Mouse (Mus musculus) forelimb bud, embryonic 11.5 days (tissue): ENCODE measurements around the gene Gh.

ENCODE experiments used
- DNase-seq: peaks from one replicate; pipeline ENCODE4 v3.0.0-alpha.2; 2012; ENCODE audit warnings: low read depth, low spot score

Gh gene

DNA sequence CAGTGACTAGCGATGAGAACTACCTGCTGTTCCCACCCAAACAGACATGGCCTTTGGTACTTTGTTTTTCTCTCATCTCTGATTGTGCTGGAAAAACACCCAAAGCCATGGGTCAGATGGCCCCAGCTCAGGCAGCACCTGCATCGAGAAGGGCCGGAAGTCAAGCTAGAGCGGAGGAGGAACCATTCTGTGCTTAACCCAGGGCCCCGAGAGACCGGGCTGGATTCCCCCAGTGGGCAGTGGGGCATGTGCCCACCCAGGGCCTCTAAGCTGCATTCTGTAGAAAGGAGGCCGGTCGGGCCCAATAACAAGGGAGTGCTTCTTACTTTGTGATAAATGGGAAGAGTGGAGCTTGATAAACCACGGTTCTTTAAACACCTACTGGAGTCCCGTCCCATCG is 6.5 kb upstream of the Gh start:
- no peak for DNase-seq

GRCm38 (mm10) chr11:106307432-106307831 is 5.8 kb upstream of the Gh start:
- DNase-seq: no peak

DNA sequence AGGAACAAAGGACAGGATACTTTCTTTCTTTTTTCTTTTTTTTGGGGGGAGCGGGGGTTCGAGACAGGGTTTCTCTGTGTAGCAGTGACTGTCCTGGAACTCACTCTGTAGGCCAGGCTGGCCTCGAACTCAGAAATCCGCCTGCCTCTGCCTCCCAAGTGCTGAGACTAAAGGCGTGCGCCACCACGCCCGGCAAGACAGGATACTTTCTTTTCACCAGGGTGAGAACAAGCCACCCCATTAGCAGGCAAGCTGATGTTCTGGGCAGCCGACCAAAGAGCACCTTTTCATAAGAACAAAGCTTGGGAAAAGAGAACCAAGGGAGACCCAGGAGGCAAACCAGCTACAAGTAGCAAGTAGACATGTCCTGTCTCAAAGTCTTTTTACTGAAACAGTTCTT is 5.1 kb upstream of the Gh start:
- DNase-seq: no peak

DNA sequence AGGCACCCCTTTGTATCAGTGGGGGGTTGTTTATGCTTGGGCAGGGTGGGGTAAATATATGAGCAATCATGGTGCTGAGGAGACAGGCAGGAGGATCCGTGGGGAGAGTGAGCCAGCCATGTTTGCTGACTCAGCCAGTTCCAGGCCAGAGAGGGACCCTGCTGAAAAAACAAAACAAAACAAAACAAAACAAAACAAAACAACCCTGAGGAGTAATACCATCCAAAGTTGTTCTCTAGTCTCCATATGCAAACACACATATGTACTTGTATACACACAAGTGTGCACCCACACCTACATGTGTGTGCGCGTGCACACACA is 4.4 kb upstream of the Gh start:
- DNase-seq: no peak

GRCm38 (mm10) chr11:106305348-106306064 is 3.8 kb upstream of the Gh start:
- no peak for DNase-seq

GRCm38 (mm10) chr11:106302634-106303033 is 969 bp upstream of the Gh start:
- peak; percentile 80 for DNase-seq

DNA sequence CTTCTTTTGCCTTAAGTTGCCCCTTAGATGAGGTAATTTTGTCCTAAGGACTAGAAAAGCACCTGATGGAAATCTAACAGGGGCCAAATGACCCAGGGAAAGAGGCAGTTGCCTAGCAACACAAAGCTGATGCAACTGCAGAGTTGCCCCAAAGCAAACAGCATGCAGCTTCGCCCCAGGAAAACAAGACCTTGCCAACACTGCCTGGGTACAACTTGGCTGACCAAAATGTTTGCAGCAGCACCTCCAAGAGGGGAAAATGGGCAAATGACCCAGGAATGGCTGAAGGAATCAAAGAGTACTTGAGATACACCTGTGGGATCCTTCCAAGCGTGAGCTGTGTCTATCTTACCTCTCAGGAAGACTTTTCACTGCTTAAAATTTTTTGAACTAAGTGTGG is 9.8 kb downstream of the Gh start:
- DNase-seq: no peak

GRCm38 (mm10) chr11:106290376-106290775 is 11.3 kb downstream of the Gh start:
- no peak for DNase-seq

DNA sequence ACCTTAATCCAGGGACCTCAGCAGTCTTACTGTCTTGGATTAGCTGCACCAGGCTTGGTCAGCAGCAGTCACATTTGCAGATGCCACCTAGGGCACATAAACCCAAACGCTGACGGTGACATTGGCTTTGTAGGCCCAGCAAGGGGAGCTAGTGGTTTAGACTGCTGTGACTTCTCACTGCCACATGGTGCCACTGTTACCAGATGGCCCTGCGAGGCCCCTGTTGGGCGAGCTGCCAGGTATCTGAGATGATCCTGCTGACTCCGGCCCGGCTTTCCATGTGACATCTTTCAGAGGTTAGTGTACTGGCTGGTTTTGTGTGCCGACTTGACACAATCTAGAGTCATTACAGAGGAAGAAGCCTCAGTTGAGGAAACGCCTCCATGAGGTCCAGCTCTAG is 12.3 kb downstream of the Gh start:
- no peak for DNase-seq

- DNase-seq: no peak
Observed at GRCm38 (mm10) chr11:106286987-106287386, 14.7 kb downstream of the Gh start.

- DNase-seq: no peak
Observed at GRCm38 (mm10) chr11:106286206-106286605, 15.5 kb downstream of the Gh start.

- no peak for DNase-seq
Observed at GRCm38 (mm10) chr11:106284126-106284525, 17.5 kb downstream of the Gh start.

GRCm38 (mm10) chr11:106283371-106283770 is 18.3 kb downstream of the Gh start:
- no peak for DNase-seq

DNA sequence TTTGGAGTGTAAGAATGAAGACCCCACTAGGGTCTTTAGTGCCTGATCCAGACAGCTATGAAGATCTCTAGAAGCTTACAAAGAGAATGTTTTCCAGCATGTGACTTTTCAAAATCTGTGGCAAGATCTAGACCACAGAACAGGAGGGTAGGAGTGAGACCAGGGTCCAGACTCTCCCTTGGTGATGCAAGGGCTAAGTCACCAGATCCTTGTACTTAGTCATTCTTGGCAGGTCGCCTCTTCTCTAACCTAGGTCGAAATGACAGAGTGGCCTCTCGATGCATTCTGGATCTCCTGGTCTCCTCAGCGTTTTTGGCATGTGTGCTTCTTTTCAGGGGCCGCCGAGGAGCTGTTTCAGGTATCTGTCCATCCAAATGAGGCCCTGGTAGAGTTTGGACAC is 19.2 kb downstream of the Gh start:
- DNase-seq: no peak

DNA sequence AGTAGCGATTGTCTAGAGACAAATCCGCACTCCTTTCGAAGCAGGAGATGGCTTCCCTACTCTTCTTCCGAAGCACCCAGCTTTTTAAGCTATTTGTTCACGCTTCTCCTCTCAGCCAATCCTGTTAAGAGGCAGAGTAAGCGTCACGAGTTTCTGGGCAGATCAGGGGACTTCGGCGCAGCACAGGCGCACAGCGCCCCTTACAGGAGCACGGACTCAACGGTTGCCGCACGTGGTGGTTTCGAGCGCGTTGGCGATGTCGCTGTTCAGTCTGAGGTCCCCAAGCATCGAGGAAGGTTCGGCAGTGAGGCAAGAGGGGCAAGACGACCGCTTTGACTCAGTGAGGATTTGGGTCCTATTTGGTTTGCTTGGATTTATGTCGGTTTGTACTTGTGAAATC is 25.2 kb downstream of the Gh start, which contains the start of gene Tcam1:
Gene Tcam1 (plus strand): TSS at position 219 of the 400 bp plus-strand sequence.
- peak; percentile 98 for DNase-seq

DNA sequence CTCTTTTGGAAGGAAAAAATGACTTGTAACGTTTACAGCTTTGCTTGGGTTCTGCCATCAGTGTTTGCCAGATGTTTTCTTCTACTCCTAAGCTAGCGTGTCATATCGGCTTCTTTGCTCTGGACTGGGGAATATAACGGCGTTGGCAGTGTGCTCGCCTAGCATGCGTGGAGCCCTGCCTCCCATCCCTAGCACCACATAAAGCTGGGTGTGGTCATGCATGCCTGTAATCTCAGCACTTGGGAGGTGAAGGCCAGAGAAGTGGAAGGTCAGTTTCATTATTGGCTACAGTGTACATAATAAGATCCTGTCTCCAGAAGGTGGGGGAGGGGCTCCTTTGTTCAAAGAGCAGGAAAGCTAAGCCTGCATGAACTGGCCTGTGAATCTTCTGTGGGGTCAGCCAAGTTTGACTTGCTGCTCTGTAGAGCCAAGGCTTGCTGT is 26.7 kb downstream of the Gh start:
- peak; percentile 30 for DNase-seq

DNA sequence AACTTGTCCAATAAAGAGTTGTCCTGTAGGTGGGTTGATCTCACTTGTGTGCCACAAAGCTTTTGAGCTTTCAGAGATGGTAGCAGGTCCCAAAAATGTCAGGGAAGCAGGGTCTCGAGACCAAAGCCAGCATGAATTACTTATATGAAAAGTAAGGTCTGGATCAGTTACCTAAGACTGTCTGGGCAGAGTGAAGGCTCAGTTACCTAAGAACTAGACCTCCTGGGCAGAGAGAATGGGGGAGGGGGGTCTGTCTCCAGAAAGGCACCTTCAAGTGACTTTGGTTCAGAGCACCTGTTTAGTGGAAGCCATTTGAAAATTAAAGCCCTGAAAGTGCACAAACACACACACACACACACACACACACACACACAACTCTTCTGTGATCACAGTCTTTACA is 27.3 kb downstream of the Gh start:
- DNase-seq: no peak

DNA sequence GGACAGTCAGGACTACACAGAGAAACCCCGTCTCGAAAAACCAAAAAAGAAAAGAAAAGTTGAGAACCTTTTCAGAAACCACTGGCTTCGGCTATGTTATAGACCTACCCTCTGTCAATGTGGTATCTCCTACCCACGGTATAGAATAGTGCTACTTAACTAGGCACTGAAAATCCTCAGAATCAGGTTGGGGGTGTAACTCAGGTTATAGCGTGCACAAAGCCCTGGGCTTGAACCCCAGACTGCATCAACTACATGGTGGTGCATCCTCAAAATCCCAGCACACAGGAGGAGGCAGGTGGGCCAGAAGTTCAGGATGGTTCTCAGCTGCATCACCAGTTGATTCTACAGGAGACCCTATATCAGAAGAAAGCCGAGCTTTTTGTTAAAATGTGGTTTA is 27.9 kb downstream of the Gh start:
- DNase-seq: no peak

DNA sequence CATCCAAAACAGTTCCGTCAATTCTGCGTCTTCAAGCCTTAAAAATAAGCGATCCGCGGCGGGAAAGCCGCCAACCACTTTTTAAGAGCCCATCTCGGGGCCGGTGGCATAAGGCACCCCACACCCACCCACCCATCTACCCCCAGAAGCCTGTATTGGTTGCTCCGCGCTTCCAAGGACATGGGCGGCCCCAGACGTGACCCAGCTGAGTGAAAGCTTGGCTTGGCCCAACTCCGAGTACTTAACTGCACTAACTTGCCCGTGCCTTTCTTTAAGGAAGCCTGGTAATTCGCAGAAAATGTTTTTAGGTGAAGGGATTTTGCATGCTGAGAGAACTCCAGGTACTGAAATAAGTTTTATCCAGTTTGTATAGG is 28.4 kb downstream of the Gh start:
- DNase-seq: no peak

DNA sequence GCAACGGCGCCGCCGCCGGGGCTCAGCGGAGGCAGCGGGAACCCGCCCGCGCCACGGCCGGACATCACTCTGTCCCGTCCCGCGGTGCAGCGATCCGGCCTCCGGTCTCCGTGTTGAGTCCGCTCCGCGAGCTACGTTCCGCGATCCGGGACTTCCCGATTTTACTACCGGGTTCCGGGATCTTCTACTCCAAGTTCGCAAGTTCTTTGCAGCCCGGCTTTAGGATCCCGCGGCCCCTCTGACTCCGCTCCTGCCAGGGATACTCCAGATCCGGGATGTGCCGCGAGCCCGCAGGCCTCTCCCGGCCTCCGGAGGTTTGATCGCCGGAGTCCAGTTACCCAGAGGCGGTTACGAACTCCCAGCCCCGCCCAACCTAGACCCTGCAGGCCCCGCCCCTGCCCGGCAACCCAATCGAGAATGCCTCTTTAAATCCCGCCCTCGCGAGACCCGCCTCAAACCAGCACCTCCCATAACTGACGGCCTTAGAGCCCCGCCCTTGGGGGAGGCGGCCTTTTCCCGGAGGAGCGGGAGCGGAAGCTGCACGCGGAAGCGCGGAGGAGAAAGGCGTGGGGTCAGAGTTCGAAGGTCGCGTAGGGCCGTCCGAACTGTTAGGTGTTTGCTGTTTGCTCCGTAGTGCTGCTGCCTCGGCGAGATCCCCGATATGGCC is 28.9 kb downstream of the Gh start, which contains the start of gene Smarcd2:
Gene Smarcd2 (minus strand): TSS at position 329 of the 667 bp plus-strand sequence.
- DNase-seq: peak; percentile 98

DNA sequence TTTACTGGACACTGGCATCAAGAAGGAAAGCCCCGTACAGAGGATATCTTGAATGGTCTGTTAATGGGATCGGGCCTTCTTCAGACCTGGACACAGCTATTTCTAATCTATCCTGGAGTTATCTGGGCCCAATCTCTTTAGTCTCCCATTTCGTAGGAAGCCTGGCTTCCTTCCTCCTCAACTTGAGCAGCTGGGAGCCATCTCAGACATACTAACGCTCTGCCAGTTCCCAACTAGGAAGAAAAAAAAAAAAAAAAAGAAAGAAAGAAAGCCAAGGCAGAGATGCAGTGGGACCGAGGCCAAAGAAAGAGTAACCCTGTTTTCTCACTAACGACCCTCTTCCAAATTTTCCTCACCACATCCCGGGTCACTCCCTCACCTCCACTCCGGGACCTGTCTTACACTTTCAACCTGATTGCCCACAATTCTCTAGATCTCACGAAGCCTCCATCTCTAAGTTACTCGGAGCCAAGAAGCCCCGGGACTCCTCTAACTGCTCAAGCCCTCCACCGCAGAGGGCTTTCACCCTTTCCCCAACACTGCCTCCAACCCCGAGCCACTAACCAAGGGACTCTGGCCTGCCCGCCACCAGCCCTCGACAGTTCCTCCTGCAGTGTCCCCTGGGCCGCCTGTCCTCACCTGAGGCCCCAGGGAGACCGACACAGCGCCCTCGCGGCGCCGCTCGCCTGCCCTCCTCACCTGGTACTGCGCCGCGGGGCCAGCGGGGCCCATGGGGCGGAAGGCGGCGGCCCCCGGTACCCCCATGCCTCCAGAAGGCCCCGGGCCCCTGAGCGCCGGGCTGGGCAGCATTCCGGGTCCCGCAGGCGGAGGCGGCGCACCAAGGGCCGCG is 29.6 kb downstream of the Gh start:
- no peak for DNase-seq

- no peak for DNase-seq
Observed at GRCm38 (mm10) chr11:106271131-106271793, 30.4 kb downstream of the Gh start.
